Mouse (Mus musculus) heart, adult 8-10 months (tissue): ENCODE results near the gene Ezr. TPM values are rescaled to one million over a fixed set of nuclear protein-coding genes. Genes with fewer than 3 reads are reported as not detected.
A peak's percentile ranks its signal among the peaks of the same experiment; 100 is the strongest.

Experiments
- DNase-seq: peaks from one replicate; pipeline ENCODE4 v3.0.0; 2022; ENCODE audit warnings: low spot score
- total RNA-seq, 4 experiments: library from RNA; stranded (reverse); gene quantifications; 2 replicates each; pipeline ENCODE4 v1.2.4; 2022

The Ezr gene
- 10 to 100 TPM; 29.1 to 38.7 (median 33.9) TPM for total RNA-seq

GRCm38 (mm10) chr17:6782611-6783005 is at the start of gene Ezr:
Gene Ezr (minus strand): TSS chr17:6782784.
- DNase-seq = peak; percentile 82

- DNase-seq = no peak
Measured at GRCm38 (mm10) chr17:6830004-6830592, 47.5 kb upstream of the Ezr start.

- no peak for DNase-seq
Measured at GRCm38 (mm10) chr17:6828531-6829150, 46.1 kb upstream of the Ezr start.

GRCm38 (mm10) chr17:6827740-6828461 is 45.3 kb upstream of the Ezr start:
- DNase-seq = peak; percentile 91

DNA sequence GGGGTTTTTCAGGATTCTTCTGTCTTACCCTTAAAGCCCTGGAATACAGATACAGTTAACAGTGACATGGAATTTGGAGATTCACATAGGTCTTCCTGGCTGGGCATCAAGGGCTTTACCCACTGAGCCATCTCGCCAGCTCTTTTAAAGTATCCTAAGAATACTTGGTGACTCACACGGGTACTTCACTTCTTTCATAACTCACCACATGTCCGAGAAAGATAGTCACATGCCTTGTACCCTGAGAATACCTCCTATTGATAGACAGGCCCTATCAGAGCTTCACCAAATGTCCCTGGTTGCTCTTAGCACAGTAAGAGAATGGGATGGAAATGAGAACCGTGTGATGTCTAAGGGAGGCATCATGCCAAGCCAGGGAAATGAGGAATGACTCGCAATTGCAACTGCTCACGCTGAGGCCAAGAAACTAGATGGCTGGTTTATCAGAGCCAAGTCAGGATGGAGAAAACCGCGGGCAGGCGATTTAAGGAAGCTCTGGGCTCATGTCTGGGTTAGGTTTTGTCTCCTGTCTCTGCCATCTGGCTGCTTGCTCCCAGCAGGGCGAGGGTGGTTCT is 44.7 kb upstream of the Ezr start:
- peak; percentile 42 for DNase-seq

- DNase-seq = no peak
Measured at GRCm38 (mm10) chr17:6816796-6817195, 34.2 kb upstream of the Ezr start.

- no peak for DNase-seq
Measured at GRCm38 (mm10) chr17:6816151-6816550, 33.6 kb upstream of the Ezr start.

DNA sequence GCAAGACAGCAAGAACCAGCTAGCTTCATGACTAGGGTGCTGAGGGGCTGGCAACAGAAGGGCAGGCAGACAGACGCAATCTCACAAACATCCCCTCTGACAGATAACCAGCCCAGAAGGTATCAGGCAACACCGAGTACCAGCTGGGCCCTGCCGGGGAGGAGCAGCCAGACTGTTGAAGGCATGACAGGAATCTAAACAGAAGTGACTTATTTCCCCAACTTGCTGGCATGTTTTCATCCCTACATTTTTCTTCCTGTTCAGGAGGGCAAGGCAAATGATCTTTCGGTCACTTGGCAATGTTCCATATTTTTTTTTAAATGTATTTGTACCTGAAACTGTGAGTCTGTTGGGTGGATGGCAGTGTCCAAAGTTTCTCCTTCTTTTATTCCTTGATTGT is 32.1 kb upstream of the Ezr start:
- DNase-seq = no peak

DNA sequence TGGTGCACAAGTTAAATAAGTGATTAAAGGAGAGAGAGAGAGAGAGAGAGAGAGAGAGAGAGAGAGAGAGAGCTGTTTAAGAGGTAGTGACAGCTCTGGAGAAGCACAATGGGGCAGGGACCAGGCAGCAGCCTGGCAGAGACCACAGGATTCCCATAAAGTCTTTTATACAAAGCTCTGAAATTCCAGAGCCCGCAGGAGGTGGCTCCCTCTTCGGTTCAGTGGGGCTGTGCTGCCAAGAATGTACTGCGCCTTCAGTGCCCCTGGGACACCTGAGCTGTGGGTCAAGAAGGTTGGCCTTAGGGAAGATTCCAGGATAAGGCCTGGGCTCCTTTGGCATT is 30.2 kb upstream of the Ezr start:
- no peak for DNase-seq

GRCm38 (mm10) chr17:6811931-6812850 is 29.6 kb upstream of the Ezr start:
- no peak for DNase-seq

GRCm38 (mm10) chr17:6809331-6809730 is 26.7 kb upstream of the Ezr start:
- DNase-seq = no peak

DNA sequence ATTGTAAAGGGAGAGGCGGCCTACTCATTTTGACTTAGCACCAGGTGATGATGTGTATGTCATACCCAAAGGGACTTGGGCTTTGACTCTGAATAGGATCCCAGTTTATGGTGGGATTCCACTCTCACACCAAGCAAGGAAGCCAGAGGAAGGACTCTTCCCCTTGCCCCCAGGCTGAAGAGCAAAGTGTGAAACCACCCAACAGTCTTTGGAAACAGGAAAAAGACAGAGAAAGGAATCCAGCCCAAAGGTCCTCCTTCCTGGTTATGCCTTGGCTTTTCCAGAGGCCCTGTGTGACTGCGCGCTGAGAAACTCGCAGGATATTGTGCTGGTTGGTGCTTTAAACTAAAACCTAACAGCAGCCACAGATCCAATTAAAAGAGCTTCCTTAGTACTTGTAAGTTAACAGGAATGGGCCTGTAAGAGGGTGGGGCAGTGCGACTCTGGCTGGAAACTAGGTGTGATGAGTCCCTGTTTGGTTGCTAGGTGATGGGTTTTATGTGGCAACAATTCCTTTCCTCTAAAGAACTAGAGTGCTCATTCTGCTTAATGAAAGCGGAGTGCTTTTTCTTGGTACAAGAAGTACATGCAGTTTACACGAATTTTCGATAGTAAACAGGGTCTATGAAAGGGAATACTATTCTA is 26.1 kb upstream of the Ezr start:
- no peak for DNase-seq

DNA sequence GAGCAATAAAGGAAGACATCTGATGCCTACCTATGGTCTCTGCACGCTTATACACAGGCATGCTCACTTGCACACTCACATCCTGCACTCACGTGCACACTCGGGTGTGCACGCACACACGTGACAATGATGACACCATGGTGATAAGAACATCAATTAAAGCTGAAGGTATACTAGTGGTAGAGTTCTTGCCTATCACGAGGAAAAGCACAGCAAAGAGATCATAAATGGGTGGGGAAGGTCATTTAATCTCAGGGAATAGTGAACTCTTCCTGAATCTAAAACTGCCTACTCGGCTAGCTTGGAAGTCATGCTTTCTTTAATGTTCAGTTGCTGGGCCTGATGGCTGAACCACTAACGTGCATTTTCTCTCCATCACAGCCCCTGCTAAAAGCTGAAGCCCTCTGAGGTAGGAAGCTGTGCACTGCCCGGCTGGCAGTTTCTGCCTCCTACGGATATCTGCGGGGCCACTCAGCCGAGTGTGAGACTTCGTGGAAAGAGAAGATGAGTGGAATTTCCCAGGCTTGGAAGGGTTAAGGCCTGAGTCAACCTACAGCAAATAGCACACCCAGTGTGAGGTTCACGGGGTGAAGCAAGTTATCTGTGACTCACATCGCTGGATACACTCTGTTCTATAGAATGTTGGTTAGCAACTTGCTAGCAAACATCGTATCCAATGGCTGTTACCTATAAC is 25.4 kb upstream of the Ezr start:
- no peak for DNase-seq

GRCm38 (mm10) chr17:6804853-6805543 is 22.4 kb upstream of the Ezr start:
- DNase-seq = no peak

- no peak for DNase-seq
Measured at GRCm38 (mm10) chr17:6804111-6804510, 21.5 kb upstream of the Ezr start.

- DNase-seq = no peak
Measured at GRCm38 (mm10) chr17:6803614-6804013, 21.0 kb upstream of the Ezr start.

DNA sequence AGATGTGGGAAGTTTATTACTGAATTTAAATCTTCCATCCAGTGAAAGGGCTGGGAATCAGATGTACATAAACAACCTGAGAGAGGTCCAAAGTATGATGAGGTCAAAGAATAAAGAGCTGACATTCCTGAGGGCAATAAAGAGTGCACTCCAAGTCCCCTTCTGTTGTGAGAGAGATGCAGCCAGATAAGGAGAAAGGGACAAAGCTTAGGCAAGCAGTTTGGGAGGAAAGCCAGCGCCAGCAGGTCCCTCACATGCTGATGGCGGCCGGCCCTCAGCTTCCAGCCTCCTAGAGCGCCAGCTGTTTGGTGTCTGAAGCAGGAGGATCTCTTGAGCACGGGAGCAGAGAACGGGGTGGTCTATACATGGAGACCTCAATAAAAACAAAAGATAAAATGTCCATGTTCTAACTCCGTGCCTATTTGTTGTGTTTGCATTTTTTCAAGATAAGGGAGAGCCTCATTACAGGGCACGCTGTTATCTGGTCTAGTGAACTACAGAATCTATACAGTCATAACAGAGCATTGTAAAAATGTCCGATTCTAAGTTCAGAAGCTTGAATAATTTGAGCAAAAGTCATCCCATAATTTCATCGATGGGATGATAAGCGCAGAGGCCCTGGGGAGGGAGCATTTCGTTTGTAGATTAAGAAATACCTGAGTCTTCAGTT is 15.9 kb upstream of the Ezr start:
- no peak for DNase-seq

- no peak for DNase-seq
Measured at GRCm38 (mm10) chr17:6797471-6797870, 14.9 kb upstream of the Ezr start.

DNA sequence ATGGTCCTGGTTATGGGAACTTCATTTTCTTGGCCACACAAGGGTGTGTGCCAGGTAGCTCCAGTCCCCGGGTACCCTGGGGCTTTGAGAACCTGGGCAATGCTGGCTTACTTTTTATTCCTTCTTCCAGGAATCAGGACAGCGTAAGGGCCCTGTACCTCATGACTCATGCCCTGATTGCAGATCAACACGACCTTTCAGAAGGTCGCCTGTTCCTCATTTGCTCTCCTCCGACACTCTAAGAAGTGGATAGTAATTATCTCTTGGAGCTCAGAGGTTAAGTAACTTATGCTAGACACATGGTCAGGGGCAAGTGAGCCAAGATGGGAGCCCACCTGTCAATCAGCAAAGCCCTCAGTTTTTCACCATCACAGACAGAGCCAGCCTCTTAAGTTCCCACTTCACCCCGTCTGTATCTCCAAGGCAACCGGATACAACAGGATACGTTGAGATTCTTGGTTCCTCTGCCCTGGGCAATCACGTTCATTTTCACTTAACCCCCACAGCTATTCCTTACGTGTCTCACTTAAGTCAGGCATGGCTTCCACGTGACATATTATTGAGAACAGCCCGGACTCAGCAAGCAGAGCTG is 11.7 kb upstream of the Ezr start:
- no peak for DNase-seq
